Mouse (Mus musculus) embryonic facial prominence, embryonic 12.5 days (tissue): Measurements from ENCODE around the gene Syne2. TPM values are rescaled to one million over a fixed set of nuclear protein-coding genes. Genes with fewer than 3 reads are reported as not detected.

Experiments
- ATAC-seq: fragments of 200-750 bp; cut with Nextera tagmentation; 2 replicates; pipeline ENCODE4 v1.8.0; 2017; ENCODE audit not compliant: insufficient number of reproducible peaks, insufficient read depth, low FRiP score, low TSS enrichment
- H3K27ac ChIP-seq: fragments of 300-500 bp; sonication (generic); 2 replicates; pipeline ENCODE4 v1.5.1; 2016; ENCODE audit warnings: mild to moderate bottlenecking
- H3K27me3 ChIP-seq: fragments of 300-500 bp; sonication (generic); 2 replicates; pipeline ENCODE4 v1.6.1; 2016; ENCODE audit warnings: mild to moderate bottlenecking, moderate library complexity
- H3K36me3 ChIP-seq: fragments of 300-500 bp; sonication (generic); 2 replicates; pipeline ENCODE4 v1.6.1; 2016; ENCODE audit warnings: mild to moderate bottlenecking
- H3K4me1 ChIP-seq: fragments of 300-500 bp; sonication (generic); 2 replicates; pipeline ENCODE4 v1.6.1; 2016
- H3K4me2 ChIP-seq: fragments of 300-500 bp; sonication (generic); replicated peaks from 2 replicates; pipeline ENCODE4 v1.6.1; 2016; ENCODE audit warnings: mild to moderate bottlenecking, moderate library complexity
- H3K4me3 ChIP-seq: fragments of 300-500 bp; sonication (generic); 2 replicates; pipeline ENCODE4 v1.5.1; 2016; ENCODE audit warnings: mild to moderate bottlenecking
- H3K9ac ChIP-seq: fragments of 300-500 bp; sonication (generic); 2 replicates; pipeline ENCODE4 v1.6.1; 2016; ENCODE audit warnings: mild to moderate bottlenecking, moderate library complexity
- H3K9me3 ChIP-seq: fragments of 300-500 bp; sonication (generic); 2 replicates; pipeline ENCODE4 v1.6.1; 2016; ENCODE audit warnings: mild to moderate bottlenecking, moderate library complexity
- WGBS: fragments of 180-500 bp; shearing (Covaris S2); methylation state at CpG from one replicate; pipeline ENCODE4 v1.1.7; 2016; 5-methylcytosine and 5-hydroxymethylcytosine counted together
- polyA plus RNA-seq: library from polyadenylated mRNA; unstranded; fragments of >200 nt; fragmentation: Nextera tagmentation; extraction: Ambion mirVana; gene quantifications from 2 replicates; pipeline ENCODE4 v1.2.1, GENCODE M21; 2016

The Syne2 gene
- polyA plus RNA-seq, 1 experiment from 2014 or later, result 97.4 TPM

- no peak overlapping the region for H3K4me3 ChIP-seq
Measured at GRCm38 (mm10) chr12:75979079-75979478, 161.1 kb downstream of the Syne2 start.

DNA sequence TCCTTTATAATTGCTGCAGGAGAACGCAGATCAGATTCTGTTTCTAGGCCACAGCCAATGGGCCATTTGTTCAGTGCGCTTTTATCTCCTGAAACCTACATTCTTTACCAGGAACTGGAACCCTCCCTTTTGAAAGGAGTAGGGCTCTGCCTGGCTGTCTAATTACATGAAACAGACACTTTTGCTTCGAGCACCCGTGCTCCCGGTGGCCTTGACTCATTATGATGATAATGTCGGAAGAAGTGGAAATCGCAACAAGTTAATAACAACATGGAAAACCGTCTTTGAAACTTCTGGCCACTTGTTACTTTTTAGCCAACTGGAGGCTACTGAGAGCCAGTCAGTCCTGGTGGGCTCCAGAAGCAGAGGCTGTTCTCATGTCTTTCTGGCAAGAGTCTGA is 165.4 kb downstream of the Syne2 start:
- peaks cover 30% of the 10 kb centered on the region for H3K36me3 ChIP-seq

More at GRCm38 (mm10) chr12:75979079-75979478, 161.1 kb downstream of the Syne2 start:
- H3K4me1 ChIP-seq, result no peaks in the 10 kb centered on the region
- no peak for ATAC-seq
- 93% methylated on average over 5 of the region's 5 CpGs for WGBS
- H3K27ac ChIP-seq, result no peak overlapping the region
- H3K4me2 ChIP-seq, result no peak overlapping the region
- H3K36me3 ChIP-seq, result peaks cover 20% of the 10 kb centered on the region; the same call in 1 of the 2 replicates
- no peaks in the 10 kb centered on the region for H3K9me3 ChIP-seq
- H3K27me3 ChIP-seq, result no peaks in the 10 kb centered on the region
- H3K9ac ChIP-seq, result no peak overlapping the region

GRCm38 (mm10) chr12:75992226-75992858 is 174.4 kb downstream of the Syne2 start:
- no peaks in the 10 kb centered on the region for H3K4me1 ChIP-seq
- no peak overlapping the region for H3K27ac ChIP-seq
- 80% methylated on average over 10 of the region's 10 CpGs for WGBS
- H3K36me3 ChIP-seq, result peaks cover 46% of the 10 kb centered on the region
- no peaks in the 10 kb centered on the region for H3K9me3 ChIP-seq
- no peak for ATAC-seq
- no peak overlapping the region for H3K9ac ChIP-seq
- H3K4me2 ChIP-seq, result no peak overlapping the region
- H3K27me3 ChIP-seq, result no peaks in the 10 kb centered on the region
- H3K4me3 ChIP-seq, result no peak overlapping the region

More for the DNA sequence above, 165.4 kb downstream of the Syne2 start:
- Histone ChIP-seq H3K4me2 (no peak overlapping the region), H3K4me1 (no peaks in the 10 kb centered on the region), H3K4me3 (no peak overlapping the region), H3K9ac (no peak overlapping the region), H3K9me3 (no peaks in the 10 kb centered on the region), H3K27ac (no peak overlapping the region), H3K27me3 (no peaks in the 10 kb centered on the region)
- no peak for ATAC-seq
- 68% methylated on average over 8 of the region's 8 CpGs for WGBS

DNA sequence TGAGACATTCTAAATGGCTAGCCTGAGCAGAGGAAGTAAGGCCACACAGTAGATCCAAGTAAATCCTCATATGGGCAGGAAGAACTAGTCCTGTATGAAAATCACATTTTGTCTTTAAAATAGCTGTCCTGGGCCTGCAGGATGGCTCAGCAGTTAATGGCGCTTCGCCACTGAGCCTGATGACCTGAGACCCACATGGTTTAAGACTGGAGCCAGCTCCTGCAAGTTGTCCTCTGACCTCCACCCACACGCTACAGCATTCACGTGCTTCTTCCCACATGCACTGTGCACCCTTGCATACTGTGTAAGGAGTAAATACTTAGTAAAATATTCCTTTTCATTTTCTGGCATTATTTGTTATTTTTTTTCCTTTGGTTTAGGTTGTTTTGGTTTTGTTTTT is 175.0 kb downstream of the Syne2 start:
- Histone ChIP-seq H3K36me3 (peaks cover 49% of the 10 kb centered on the region), H3K4me1 (no peaks in the 10 kb centered on the region), H3K27ac (no peak overlapping the region), H3K9me3 (no peaks in the 10 kb centered on the region), H3K9ac (no peak overlapping the region), H3K4me3 (no peak overlapping the region), H3K4me2 (no peak overlapping the region), H3K27me3 (no peaks in the 10 kb centered on the region)
- 92% methylated on average over 4 of the region's 4 CpGs for WGBS
- no peak for ATAC-seq

GRCm38 (mm10) chr12:75995086-75995485 is 177.2 kb downstream of the Syne2 start:
- Histone ChIP-seq H3K9ac (no peak overlapping the region), H3K27ac (no peak overlapping the region), H3K36me3 (peaks cover 40% of the 10 kb centered on the region), H3K4me2 (no peak overlapping the region), H3K4me1 (no peaks in the 10 kb centered on the region), H3K9me3 (no peaks in the 10 kb centered on the region), H3K4me3 (no peak overlapping the region), H3K27me3 (no peaks in the 10 kb centered on the region)
- ATAC-seq, result no peak
- WGBS, result 64% methylated on average over 2 of the region's 2 CpGs

- no peaks in the 10 kb centered on the region for H3K9me3 ChIP-seq
- no peaks in the 10 kb centered on the region for H3K27me3 ChIP-seq
- H3K9ac ChIP-seq, result no peak overlapping the region
- H3K4me3 ChIP-seq, result no peak overlapping the region
- H3K4me2 ChIP-seq, result no peak overlapping the region
- H3K27ac ChIP-seq, result no peak overlapping the region
- no peak for ATAC-seq
- no peaks in the 10 kb centered on the region for H3K4me1 ChIP-seq
- 88% methylated on average over 5 of the region's 5 CpGs for WGBS
- peaks cover 41% of the 10 kb centered on the region for H3K36me3 ChIP-seq
Measured at GRCm38 (mm10) chr12:75997547-75997946, 179.6 kb downstream of the Syne2 start.

DNA sequence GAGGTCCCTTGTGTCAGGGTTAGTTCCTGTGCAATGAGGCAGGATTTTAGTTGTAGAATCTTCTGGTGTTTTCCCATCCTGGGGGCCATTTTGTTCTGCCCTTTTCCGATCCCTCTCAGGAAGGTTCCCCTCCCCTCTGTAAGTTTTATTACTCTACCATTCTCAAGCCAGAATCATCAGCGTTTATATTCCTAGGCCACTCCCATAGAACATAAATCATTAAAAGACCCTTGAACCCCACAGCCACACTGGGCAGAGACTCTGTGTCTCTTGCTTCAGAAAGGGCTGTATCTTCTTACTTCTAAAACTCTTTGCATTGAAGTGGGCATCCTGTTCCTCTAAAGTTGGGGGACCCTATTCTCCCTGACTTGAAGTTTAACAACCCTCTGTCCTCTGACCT is 180.5 kb downstream of the Syne2 start:
- Histone ChIP-seq H3K9me3 (no peaks in the 10 kb centered on the region), H3K4me2 (no peak overlapping the region), H3K36me3 (peaks cover 41% of the 10 kb centered on the region), H3K9ac (no peak overlapping the region), H3K4me1 (no peaks in the 10 kb centered on the region), H3K4me3 (no peak overlapping the region), H3K27me3 (no peaks in the 10 kb centered on the region), H3K27ac (no peak overlapping the region)
- WGBS, result 88% methylated on average over 2 of the region's 2 CpGs
- ATAC-seq, result no peak

- no peak for ATAC-seq
- Histone ChIP-seq H3K4me1 (0 out of 2 replicates have a peak, but pooled peaks cover 3% of the 10 kb centered on the region), H3K27me3 (no peaks in the 10 kb centered on the region), H3K4me3 (no peak overlapping the region), H3K4me2 (no peak overlapping the region), H3K36me3 (peaks cover 31% of the 10 kb centered on the region; the same call in 1 of the 2 replicates), H3K9me3 (no peaks in the 10 kb centered on the region), H3K27ac (no peak overlapping the region), H3K9ac (no peak overlapping the region)
- 43% methylated on average over 9 of the region's 9 CpGs for WGBS
Measured at GRCm38 (mm10) chr12:76004697-76005249, 186.8 kb downstream of the Syne2 start.

DNA sequence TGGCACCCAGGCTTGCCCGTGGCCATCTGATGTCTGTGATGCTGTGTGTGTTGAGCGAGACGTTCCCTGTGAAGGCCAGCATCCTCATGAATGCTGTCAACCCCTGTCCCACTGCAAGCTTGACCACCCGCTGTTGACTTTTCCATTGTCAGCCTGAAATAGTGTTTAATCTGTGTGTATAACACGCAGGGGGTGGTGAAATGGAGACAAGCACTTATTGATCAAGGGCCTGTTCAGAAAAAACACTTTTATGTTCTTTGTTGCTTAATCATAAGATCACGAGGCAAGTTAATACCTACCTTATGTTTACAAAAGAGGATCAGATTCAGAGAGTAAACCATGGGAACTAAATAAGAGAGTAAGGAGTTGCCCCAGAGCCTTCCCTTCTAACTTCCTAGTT is 191.1 kb downstream of the Syne2 start:
- ATAC-seq, result no peak
- H3K27ac ChIP-seq, result no peak overlapping the region
- 0 out of 2 replicates have a peak, but pooled peaks cover 3% of the 10 kb centered on the region for H3K4me1 ChIP-seq
- WGBS, result 77% methylated on average over 6 of the region's 6 CpGs
- no peaks in the 10 kb centered on the region for H3K27me3 ChIP-seq
- H3K9me3 ChIP-seq, result no peaks in the 10 kb centered on the region
- no peak overlapping the region for H3K4me2 ChIP-seq
- H3K9ac ChIP-seq, result no peak overlapping the region
- H3K36me3 ChIP-seq, result peaks cover 18% of the 10 kb centered on the region; the same call in 1 of the 2 replicates
- no peak overlapping the region for H3K4me3 ChIP-seq

- no peak overlapping the region for H3K9ac ChIP-seq
- H3K4me1 ChIP-seq, result no peaks in the 10 kb centered on the region
- H3K4me3 ChIP-seq, result no peak overlapping the region
- 86% methylated on average over 3 of the region's 4 CpGs for WGBS
- H3K27me3 ChIP-seq, result no peaks in the 10 kb centered on the region
- H3K4me2 ChIP-seq, result no peak overlapping the region
- no peak overlapping the region for H3K27ac ChIP-seq
- no peaks in the 10 kb centered on the region for H3K9me3 ChIP-seq
- H3K36me3 ChIP-seq, result peaks cover 20% of the 10 kb centered on the region
- no peak for ATAC-seq
Measured at GRCm38 (mm10) chr12:76012789-76013188, 194.9 kb downstream of the Syne2 start.

GRCm38 (mm10) chr12:76013480-76013879 is 195.5 kb downstream of the Syne2 start:
- H3K9ac ChIP-seq, result no peak overlapping the region
- H3K4me3 ChIP-seq, result no peak overlapping the region
- no peak overlapping the region for H3K4me2 ChIP-seq
- peaks cover 24% of the 10 kb centered on the region for H3K36me3 ChIP-seq
- 45% methylated on average over 4 of the region's 4 CpGs for WGBS
- H3K9me3 ChIP-seq, result no peaks in the 10 kb centered on the region
- H3K27me3 ChIP-seq, result no peaks in the 10 kb centered on the region
- no peaks in the 10 kb centered on the region for H3K4me1 ChIP-seq
- H3K27ac ChIP-seq, result no peak overlapping the region
- no peak for ATAC-seq

DNA sequence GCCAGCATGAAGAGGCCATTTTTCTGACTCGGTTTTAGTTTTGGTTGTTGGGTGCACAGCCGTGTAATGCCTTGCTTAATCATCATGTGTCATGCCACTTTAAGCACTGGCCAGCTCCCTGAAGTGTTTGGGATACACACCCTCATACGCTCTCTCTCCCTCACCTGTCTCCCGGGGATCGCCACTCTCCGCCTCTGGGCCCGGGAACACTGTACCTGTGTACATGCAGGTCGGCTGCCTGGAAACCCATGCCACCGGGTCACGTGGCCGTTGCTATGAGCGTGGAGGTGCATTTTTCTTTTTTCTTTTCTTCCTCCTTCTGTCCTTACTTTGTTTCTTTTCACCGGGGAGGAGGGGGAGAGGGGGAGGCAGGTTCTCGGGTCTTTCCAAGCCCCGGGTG is 197.1 kb downstream of the Syne2 start:
- WGBS, result 81% methylated on average over 14 of the region's 15 CpGs
- H3K4me3 ChIP-seq, result no peak overlapping the region
- H3K9ac ChIP-seq, result no peak overlapping the region
- no peaks in the 10 kb centered on the region for H3K9me3 ChIP-seq
- peaks cover 27% of the 10 kb centered on the region for H3K36me3 ChIP-seq
- no peak for ATAC-seq
- H3K4me1 ChIP-seq, result no peaks in the 10 kb centered on the region
- H3K27me3 ChIP-seq, result no peaks in the 10 kb centered on the region
- no peak overlapping the region for H3K27ac ChIP-seq
- H3K4me2 ChIP-seq, result no peak overlapping the region
